Mouse (Mus musculus): Measurements from ENCODE around the gene Calm1. TPM values are rescaled to one million over a fixed set of nuclear protein-coding genes. Genes with fewer than 3 reads are reported as not detected.
A peak's percentile ranks its signal among the peaks of the same experiment; 100 is the strongest.

Calm1 gene
- polyA plus RNA-seq, 1 experiment: 991 TPM

DNA sequence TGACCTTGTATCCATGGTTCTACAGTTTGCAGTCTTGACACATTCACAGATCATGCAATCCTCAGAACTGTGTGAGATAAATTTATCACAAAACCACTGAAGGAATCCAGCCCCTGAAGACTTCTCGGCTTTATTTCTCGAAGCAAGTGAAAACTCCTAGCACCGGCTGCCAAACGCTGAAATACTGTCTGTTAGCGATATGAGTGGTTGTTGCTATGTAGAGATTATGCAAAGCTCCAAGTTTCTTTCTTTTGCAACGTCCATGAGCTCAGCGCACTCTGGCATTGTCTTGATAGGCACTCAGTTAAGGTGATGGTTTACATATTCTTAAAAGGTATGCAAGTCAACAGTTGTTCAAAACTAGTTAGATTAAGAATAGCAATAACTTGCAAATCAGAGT, 13.3 kb upstream of the Calm1 start:
- 63% methylated on average over 7 of the region's 7 CpGs for WGBS
- Histone ChIP-seq H3K4me1 (ENCODE audit: control insufficient read depth, insufficient read depth, low read length) (no peaks in the 10 kb centered on the region; the same call in 1 of the 2 replicates), H3K27me3 (ENCODE audit: control insufficient read depth, insufficient read depth, low read length) (no peaks in the 10 kb centered on the region), H3K27ac (ENCODE audit: insufficient read depth, low read length) (peak overlapping the region; percentile 12; the same call in 1 of the 2 replicates), H3K4me3 (replicated peaks; ENCODE audit: insufficient read depth, low read depth, low read length) (no peak overlapping the region)
- TF ChIP-seq CTCF (IDR thresholded peaks at IDR 0.05; ENCODE audit: borderline replicate concordance, insufficient read depth, low read depth, low read length): no peak
- no peak for TF ChIP-seq POLR2A (IDR thresholded peaks at IDR 0.05; ENCODE audit: borderline replicate concordance, insufficient read depth, low read length)
- DNase-seq: no peak

GRCm38 (mm10) chr12:100186376-100186775, 12.9 kb upstream of the Calm1 start:
- no peaks in the 10 kb centered on the region; the same call in 1 of the 2 replicates for H3K4me1 ChIP-seq (ENCODE audit: control insufficient read depth, insufficient read depth, low read length)
- 3% methylated on average over 6 of the region's 6 CpGs for WGBS
- H3K27ac ChIP-seq (ENCODE audit: insufficient read depth, low read length): peak overlapping the region; percentile 99
- no peaks in the 10 kb centered on the region for H3K27me3 ChIP-seq (ENCODE audit: control insufficient read depth, insufficient read depth, low read length)
- DNase-seq: peak; percentile 65 to 71
- TF ChIP-seq POLR2A (IDR thresholded peaks at IDR 0.05; ENCODE audit: borderline replicate concordance, insufficient read depth, low read length): no peak
- peak overlapping the region; percentile 93 for H3K4me3 ChIP-seq (replicated peaks; ENCODE audit: insufficient read depth, low read depth, low read length)

DNA sequence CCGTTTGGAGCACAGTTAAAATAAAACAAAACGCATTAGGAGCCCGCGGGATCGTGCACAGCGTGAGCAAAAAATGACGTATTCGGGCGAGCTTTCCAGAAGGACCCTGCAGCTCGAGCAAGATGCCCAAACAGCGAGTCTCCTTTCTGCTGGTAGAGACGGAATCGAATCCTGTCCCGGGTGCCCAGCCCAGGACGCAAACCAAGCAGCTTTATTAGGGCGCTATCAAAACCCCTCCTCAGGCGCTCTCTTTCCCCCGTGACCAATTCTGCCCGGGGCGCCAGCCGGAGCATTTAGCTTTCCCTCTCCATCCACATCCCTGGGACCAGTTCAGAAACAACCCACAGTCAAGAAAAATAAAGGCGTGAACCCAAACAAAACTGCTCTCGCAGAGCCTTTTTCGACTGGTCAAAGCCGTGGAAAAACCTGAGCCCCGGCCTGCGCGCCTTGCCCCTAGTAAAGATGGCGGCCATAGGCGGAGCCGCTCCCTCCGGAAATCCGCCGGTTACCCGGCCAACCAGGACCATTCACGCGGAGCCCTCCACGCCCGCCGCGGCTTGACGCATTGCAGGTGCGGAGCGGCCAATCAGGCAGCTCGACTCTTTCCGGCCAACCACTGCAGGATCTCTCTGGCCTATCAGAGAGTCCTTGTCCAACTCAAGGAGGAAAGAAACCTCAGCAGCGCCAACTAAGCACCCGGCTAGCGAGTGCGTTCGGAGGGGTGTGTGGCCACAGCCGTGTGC, 12.1 kb upstream of the Calm1 start:
- peak overlapping the region; percentile 93 for H3K4me3 ChIP-seq (replicated peaks; ENCODE audit: insufficient read depth, low read depth, low read length)
- DNase-seq: peak; percentile 100
- H3K4me1 ChIP-seq (ENCODE audit: control insufficient read depth, insufficient read depth, low read length): no peaks in the 10 kb centered on the region; the same call in 1 of the 2 replicates
- peak overlapping the region; percentile 99 for H3K27ac ChIP-seq (ENCODE audit: insufficient read depth, low read length)
- H3K27me3 ChIP-seq (ENCODE audit: control insufficient read depth, insufficient read depth, low read length): no peaks in the 10 kb centered on the region
- TF ChIP-seq POLR2A (IDR thresholded peaks at IDR 0.05; ENCODE audit: borderline replicate concordance, insufficient read depth, low read length) (peak; percentile 68), CTCF (IDR thresholded peaks at IDR 0.05; ENCODE audit: borderline replicate concordance, insufficient read depth, low read depth, low read length) (no peak)
- WGBS: under 1% methylated on average over 52 of the region's 52 CpGs

- Histone ChIP-seq H3K27ac (ENCODE audit: insufficient read depth, low read length) (peak overlapping the region; percentile 95), H3K4me3 (replicated peaks; ENCODE audit: insufficient read depth, low read depth, low read length) (peak overlapping the region; percentile 84), H3K4me1 (ENCODE audit: control insufficient read depth, insufficient read depth, low read length) (no peaks in the 10 kb centered on the region; the same call in 1 of the 2 replicates), H3K27me3 (ENCODE audit: control insufficient read depth, insufficient read depth, low read length) (no peaks in the 10 kb centered on the region)
- TF ChIP-seq POLR2A (IDR thresholded peaks at IDR 0.05; ENCODE audit: borderline replicate concordance, insufficient read depth, low read length) (0 out of 2 replicates have a peak, but pooled peaks have one; percentile 28), CTCF (IDR thresholded peaks at IDR 0.05; ENCODE audit: borderline replicate concordance, insufficient read depth, low read depth, low read length) (no peak)
- peak; percentile 52 to 70 for DNase-seq
- WGBS: under 1% methylated on average over 29 of the region's 29 CpGs
Measured at GRCm38 (mm10) chr12:100187756-100188430, 11.3 kb upstream of the Calm1 start.

- Histone ChIP-seq H3K27ac (ENCODE audit: insufficient read depth, low read length) (no peak overlapping the region), H3K27me3 (ENCODE audit: control insufficient read depth, insufficient read depth, low read length) (no peaks in the 10 kb centered on the region), H3K4me3 (replicated peaks; ENCODE audit: insufficient read depth, low read depth, low read length) (no peak overlapping the region), H3K4me1 (ENCODE audit: control insufficient read depth, insufficient read depth, low read length) (no peaks in the 10 kb centered on the region; the same call in 1 of the 2 replicates)
- WGBS: 96% methylated on average over 6 of the region's 6 CpGs
- DNase-seq: no peak
- no peak for TF ChIP-seq POLR2A (IDR thresholded peaks at IDR 0.05; ENCODE audit: borderline replicate concordance, insufficient read depth, low read length)
- no peak for TF ChIP-seq CTCF (IDR thresholded peaks at IDR 0.05; ENCODE audit: borderline replicate concordance, insufficient read depth, low read depth, low read length)
Measured at GRCm38 (mm10) chr12:100190802-100191201, 8.4 kb upstream of the Calm1 start.

- TF ChIP-seq CTCF (IDR thresholded peaks at IDR 0.05; ENCODE audit: borderline replicate concordance, insufficient read depth, low read depth, low read length): no peak
- WGBS: 100% methylated on average over 1 of the region's 1 CpGs
- H3K4me3 ChIP-seq (replicated peaks; ENCODE audit: insufficient read depth, low read depth, low read length): no peak overlapping the region
- no peak for DNase-seq
- no peaks in the 10 kb centered on the region for H3K4me1 ChIP-seq (ENCODE audit: control insufficient read depth, insufficient read depth, low read length)
- H3K27ac ChIP-seq (ENCODE audit: insufficient read depth, low read length): no peak overlapping the region
- H3K27me3 ChIP-seq (ENCODE audit: control insufficient read depth, insufficient read depth, low read length): no peaks in the 10 kb centered on the region
Measured at GRCm38 (mm10) chr12:100194181-100194580, 5.1 kb upstream of the Calm1 start.

- H3K27me3 ChIP-seq (ENCODE audit: control insufficient read depth, insufficient read depth, low read length): no peaks in the 10 kb centered on the region
- DNase-seq: no peak
- H3K4me3 ChIP-seq (replicated peaks; ENCODE audit: insufficient read depth, low read depth, low read length): no peak overlapping the region
- TF ChIP-seq CTCF (IDR thresholded peaks at IDR 0.05; ENCODE audit: borderline replicate concordance, insufficient read depth, low read depth, low read length) (no peak), POLR2A (IDR thresholded peaks at IDR 0.05; ENCODE audit: borderline replicate concordance, insufficient read depth, low read length) (no peak)
- H3K4me1 ChIP-seq (ENCODE audit: control insufficient read depth, insufficient read depth, low read length): no peaks in the 10 kb centered on the region
- H3K27ac ChIP-seq (ENCODE audit: insufficient read depth, low read length): no peak overlapping the region
- 37% methylated on average over 7 of the region's 7 CpGs for WGBS
Measured at GRCm38 (mm10) chr12:100196786-100197185, 2.4 kb upstream of the Calm1 start.

Data from cerebellum, adult 2 months (tissue).